Mouse (Mus musculus) stomach, embryonic 14.5 days (tissue): Measurements from ENCODE around the gene Gm37240. TPM values are rescaled to one million over a fixed set of nuclear protein-coding genes. Genes with fewer than 3 reads are reported as not detected.

Experiments used
- ATAC-seq: fragments of 200-750 bp; cut with Nextera tagmentation; 2 replicates; pipeline ENCODE4 v1.8.0; 2017; ENCODE audit warnings: low read depth, moderate TSS enrichment; ENCODE audit not compliant: insufficient number of reproducible peaks, insufficient read depth, low FRiP score
- H3K27ac ChIP-seq: fragments of 300-500 bp; sonication (generic); 2 replicates; pipeline ENCODE4 v1.5.1; 2014; ENCODE audit warnings: mild to moderate bottlenecking, low read length, moderate library complexity, mixed read lengths
- H3K27me3 ChIP-seq: fragments of 300-500 bp; sonication (generic); 2 replicates; pipeline ENCODE4 v1.6.1; 2014; ENCODE audit warnings: low read length, control low read depth, mixed read lengths; ENCODE audit not compliant: control insufficient read depth, insufficient read depth
- H3K36me3 ChIP-seq: fragments of 300-500 bp; sonication (generic); 2 replicates; pipeline ENCODE4 v1.6.1; 2014; ENCODE audit warnings: mild to moderate bottlenecking, control low read depth, low read length, moderate library complexity, mixed read lengths; ENCODE audit not compliant: control insufficient read depth, insufficient read depth
- H3K4me1 ChIP-seq: fragments of 300-500 bp; sonication (generic); 2 replicates; pipeline ENCODE4 v1.6.1; 2014; ENCODE audit warnings: low read length, control low read depth, mixed read lengths; ENCODE audit not compliant: control insufficient read depth, insufficient read depth
- H3K4me2 ChIP-seq: fragments of 300-500 bp; sonication (generic); replicated peaks from 2 replicates; pipeline ENCODE4 v1.6.1; 2014; ENCODE audit warnings: low read depth, low read length, control low read depth
- H3K4me3 ChIP-seq: fragments of 300-500 bp; sonication (generic); 2 replicates; pipeline ENCODE4 v1.5.1; 2014; ENCODE audit warnings: low read depth, low read length, control low read depth
- H3K9ac ChIP-seq: fragments of 300-500 bp; sonication (generic); replicated peaks from 2 replicates; pipeline ENCODE4 v1.6.1; 2014; ENCODE audit warnings: low read depth, mild to moderate bottlenecking, control low read depth, low read length, moderate library complexity, mixed read lengths
- H3K9me3 ChIP-seq: fragments of 300-500 bp; sonication (generic); 2 replicates; pipeline ENCODE4 v1.6.1; 2016; ENCODE audit warnings: low read depth, low read length, control low read depth; ENCODE audit not compliant: control insufficient read depth
- WGBS: fragments of 180-500 bp; shearing (Covaris S2); extraction: QIAGEN DNeasy Blood & Tissue Kit; methylation state at CpG from one replicate; pipeline ENCODE4 v1.1.7; 2014; 5-methylcytosine and 5-hydroxymethylcytosine counted together
- polyA plus RNA-seq: library from polyadenylated mRNA; unstranded; fragments of >200 nt; fragmentation: Nextera tagmentation; extraction: Ambion mirVana; gene quantifications from 2 replicates; pipeline ENCODE4 v1.2.1, GENCODE M21; 2014

Gene Gm37240
- polyA plus RNA-seq, 1 experiment from 2014 or later = 9.6 TPM

DNA sequence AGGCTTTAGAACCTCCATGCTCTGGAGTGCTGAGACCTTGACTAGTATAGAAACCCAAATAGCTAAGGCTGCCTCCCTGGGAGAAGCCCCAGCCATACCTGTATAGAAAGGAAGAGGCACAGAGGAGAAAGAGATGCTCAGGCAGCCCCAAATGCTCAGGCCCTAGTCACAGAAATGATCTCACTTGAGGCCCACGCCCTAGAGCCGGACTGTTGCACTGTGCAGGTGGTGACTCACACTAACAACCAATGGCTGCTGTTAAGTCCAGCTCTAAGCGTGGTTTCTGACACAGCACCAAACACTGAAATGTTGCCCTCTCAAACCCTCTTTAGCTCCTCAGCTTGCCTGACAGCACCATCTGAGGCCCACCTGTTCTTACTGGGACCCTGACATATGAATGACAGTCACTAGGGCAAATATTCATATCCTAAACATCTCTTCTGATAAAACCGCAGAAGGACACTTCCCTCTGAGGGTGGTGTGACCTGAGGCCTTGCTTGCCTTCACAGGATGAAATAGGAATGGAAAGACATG, 171.5 kb downstream of the Gm37240 start:
- ATAC-seq = no peak
- Histone ChIP-seq H3K27ac (no peak overlapping the region), H3K9ac (no peak overlapping the region), H3K4me2 (no peak overlapping the region), H3K36me3 (no peaks in the 10 kb centered on the region), H3K9me3 (no peaks in the 10 kb centered on the region), H3K4me3 (no peak overlapping the region), H3K27me3 (no peaks in the 10 kb centered on the region), H3K4me1 (no peaks in the 10 kb centered on the region)
- whole genome bisulfite sequencing = 78% methylated on average over 4 of the region's 4 CpGs

DNA sequence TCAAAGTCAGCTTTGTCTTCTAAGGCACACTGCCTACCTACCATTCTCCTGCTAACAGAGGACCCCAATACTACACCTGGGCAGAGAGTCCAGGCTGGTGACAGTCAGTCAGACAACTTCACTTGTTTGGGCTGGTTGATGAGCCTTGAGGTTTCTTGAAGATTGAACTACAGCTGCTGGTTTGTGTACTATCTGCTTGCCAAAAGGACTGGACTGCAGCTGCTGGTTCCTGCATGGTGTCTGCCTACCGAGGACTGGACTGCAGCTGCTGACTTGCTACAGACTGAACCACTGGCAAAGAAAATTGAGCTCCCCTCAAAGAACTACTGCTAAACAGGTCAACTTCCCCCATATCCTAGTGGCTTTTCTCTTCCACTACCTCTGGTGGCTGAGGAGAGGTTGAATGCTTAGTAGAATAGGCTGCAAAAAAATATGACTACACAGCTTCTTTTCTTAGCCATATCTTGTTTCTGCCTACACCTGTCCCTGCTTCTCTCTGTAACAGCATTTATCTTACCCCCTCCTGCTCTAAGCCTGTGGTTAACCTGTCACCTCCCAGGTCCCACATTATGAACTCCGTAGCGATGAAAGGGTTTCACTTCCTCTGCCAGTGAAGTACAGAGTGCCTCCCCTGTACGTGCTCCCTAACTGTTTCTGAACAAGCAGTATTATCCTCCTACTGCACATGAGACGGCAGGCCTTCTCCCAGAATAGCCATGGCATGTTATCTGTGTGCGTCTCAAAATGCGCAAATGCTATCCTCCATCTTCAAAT, 173.2 kb downstream of the Gm37240 start:
- Histone ChIP-seq H3K9ac (no peak overlapping the region), H3K4me2 (no peak overlapping the region), H3K4me1 (no peaks in the 10 kb centered on the region), H3K4me3 (no peak overlapping the region), H3K27ac (no peak overlapping the region), H3K36me3 (no peaks in the 10 kb centered on the region), H3K27me3 (no peaks in the 10 kb centered on the region), H3K9me3 (no peaks in the 10 kb centered on the region)
- no peak for ATAC-seq
- 85% methylated on average over 7 of the region's 7 CpGs for WGBS

DNA sequence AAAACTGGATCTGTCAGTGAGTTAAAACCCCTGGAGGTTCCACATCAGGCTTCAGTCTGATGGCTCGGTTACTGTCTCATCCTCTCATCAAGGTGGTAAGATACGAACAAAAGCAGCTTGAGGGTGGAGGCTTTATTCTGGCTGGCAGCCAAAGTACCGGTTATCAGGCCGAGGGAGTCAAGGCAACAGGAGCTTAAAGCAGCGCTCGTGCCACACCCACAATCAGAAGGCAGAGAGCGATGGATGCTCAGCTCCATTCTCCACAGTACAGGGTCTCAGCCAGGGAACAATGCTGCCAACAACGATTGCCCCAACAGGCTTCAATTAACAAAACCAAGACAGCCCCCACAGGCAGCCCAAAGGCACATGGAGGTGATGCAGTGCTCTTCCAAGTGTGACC, 176.6 kb downstream of the Gm37240 start:
- 42% methylated on average over 8 of the region's 8 CpGs for WGBS
- Histone ChIP-seq H3K4me3 (no peak overlapping the region), H3K27me3 (no peaks in the 10 kb centered on the region), H3K4me1 (no peaks in the 10 kb centered on the region), H3K4me2 (no peak overlapping the region), H3K36me3 (no peaks in the 10 kb centered on the region), H3K27ac (no peak overlapping the region), H3K9ac (no peak overlapping the region), H3K9me3 (no peaks in the 10 kb centered on the region)
- ATAC-seq = no peak

DNA sequence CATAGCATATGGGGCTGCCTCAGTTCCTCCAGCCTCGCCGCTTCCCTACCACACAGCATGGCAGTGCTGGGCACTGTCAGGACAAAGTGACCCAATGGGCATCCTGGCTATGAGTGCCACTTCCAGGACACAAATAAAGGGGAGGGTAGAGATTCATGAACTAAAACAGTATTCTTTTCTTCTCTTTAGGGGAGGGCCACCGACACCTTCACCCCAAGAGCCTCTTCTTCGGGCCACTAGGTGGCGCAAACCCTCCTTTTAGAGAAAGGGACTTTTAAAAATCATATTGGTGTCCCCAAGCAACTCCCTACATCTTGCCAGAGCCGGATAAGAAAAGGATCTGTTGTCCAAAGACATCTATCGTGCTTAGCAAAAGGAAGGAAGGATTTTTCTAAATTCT, 179.9 kb downstream of the Gm37240 start:
- H3K4me2 ChIP-seq = no peak overlapping the region

DNA sequence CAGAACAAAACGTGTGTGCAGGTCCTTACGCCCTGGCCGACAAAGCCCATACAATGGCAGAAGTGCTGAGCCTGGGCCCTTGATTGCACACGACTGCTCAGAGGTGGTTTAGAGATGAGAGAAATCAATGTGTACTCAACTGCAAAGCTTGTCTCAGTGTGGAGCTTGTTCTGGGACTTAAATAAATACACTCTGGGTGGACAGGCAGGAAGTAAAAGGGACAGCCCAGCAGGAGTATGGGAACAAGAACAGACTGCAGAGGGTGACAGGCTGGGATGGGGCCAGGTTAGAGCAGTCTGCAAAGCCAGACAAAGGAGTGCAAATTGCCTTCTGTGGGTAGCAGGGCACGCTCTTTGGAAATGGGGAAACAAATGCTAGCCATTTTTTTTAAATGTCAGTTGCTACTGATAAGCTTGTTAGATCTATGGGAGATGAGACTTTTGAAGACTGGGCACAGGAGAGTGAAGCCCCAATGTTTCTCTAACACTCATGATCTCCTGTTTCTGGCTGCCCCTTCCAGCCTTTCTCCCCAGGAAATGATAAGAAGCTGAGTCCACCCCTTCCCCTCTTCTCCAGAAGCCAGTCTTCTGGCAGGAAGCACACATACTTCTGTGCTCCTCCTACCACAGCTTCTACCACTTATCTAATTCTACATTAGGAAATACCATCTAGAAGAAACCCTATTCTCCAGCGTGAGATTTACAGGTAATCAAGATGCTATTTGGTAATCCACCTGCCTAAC, 184.0 kb downstream of the Gm37240 start:
- ATAC-seq = 0 out of 2 replicates have a peak, but pooled peaks have one; percentile 67
- Histone ChIP-seq H3K9ac (no peak overlapping the region), H3K27ac (no peak overlapping the region), H3K27me3 (no peaks in the 10 kb centered on the region), H3K4me1 (no peaks in the 10 kb centered on the region), H3K36me3 (no peaks in the 10 kb centered on the region), H3K9me3 (no peaks in the 10 kb centered on the region), H3K4me2 (no peak overlapping the region), H3K4me3 (no peak overlapping the region)
- WGBS = 48% methylated on average over 6 of the region's 6 CpGs

More for the DNA sequence above, 179.9 kb downstream of the Gm37240 start:
- no peak overlapping the region for H3K4me3 ChIP-seq
- H3K27me3 ChIP-seq = no peaks in the 10 kb centered on the region
- no peak for ATAC-seq
- no peaks in the 10 kb centered on the region for H3K36me3 ChIP-seq
- no peaks in the 10 kb centered on the region for H3K9me3 ChIP-seq
- H3K27ac ChIP-seq = no peak overlapping the region
- WGBS = 38% methylated on average over 7 of the region's 7 CpGs
- no peaks in the 10 kb centered on the region for H3K4me1 ChIP-seq
- H3K9ac ChIP-seq = no peak overlapping the region

DNA sequence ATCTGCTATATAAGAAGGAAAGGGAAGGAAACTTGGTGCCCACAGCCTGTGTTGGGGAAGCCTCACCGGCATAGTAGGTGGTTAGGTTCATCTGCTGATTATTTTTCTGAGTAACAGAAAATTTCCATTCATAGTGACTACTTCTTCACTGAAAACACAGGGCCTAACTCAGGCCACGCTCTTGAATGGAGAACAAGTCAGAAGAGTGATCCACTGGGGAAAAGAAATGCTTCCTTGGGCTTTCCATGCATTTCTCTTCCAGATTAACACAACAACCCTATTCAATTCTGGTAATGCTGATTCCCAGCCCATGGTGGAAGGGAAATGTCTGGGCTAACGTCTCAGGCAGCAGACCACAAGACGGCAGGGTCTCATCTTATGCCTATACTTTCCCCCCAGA, 188.8 kb downstream of the Gm37240 start:
- ATAC-seq = no peak
- 81% methylated on average over 4 of the region's 4 CpGs for WGBS

DNA sequence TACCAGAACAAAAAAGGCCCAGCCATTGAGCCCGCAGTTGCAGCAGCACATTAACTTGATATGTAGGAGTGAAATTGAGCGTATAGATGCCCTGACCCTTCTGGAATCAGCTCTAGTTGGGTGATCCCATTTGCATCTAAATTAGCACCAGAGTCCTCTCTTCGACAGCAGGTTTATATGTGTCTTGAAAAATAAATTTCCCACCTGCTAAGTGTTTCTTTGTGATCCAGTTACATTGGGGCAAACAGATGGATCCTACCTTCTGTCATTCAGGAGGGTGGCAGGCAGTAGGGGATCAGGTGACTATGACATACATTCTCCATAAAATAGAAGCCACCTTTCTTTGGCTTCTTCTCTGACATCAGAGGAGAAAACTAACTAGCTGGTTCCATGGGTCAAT, 192.3 kb downstream of the Gm37240 start:
- 80% methylated on average over 3 of the region's 3 CpGs for WGBS
- no peak overlapping the region for H3K4me2 ChIP-seq
- no peaks in the 10 kb centered on the region for H3K4me1 ChIP-seq
- H3K36me3 ChIP-seq = no peaks in the 10 kb centered on the region
- H3K27me3 ChIP-seq = no peaks in the 10 kb centered on the region
- ATAC-seq = no peak
- no peak overlapping the region for H3K9ac ChIP-seq
- no peak overlapping the region for H3K4me3 ChIP-seq
- H3K9me3 ChIP-seq = no peaks in the 10 kb centered on the region
- H3K27ac ChIP-seq = no peak overlapping the region

More for the DNA sequence above, 188.8 kb downstream of the Gm37240 start:
- H3K9me3 ChIP-seq = no peaks in the 10 kb centered on the region
- H3K36me3 ChIP-seq = no peaks in the 10 kb centered on the region
- H3K4me2 ChIP-seq = no peak overlapping the region
- H3K9ac ChIP-seq = no peak overlapping the region
- no peak overlapping the region for H3K4me3 ChIP-seq
- no peak overlapping the region for H3K27ac ChIP-seq
- H3K4me1 ChIP-seq = no peaks in the 10 kb centered on the region
- H3K27me3 ChIP-seq = no peaks in the 10 kb centered on the region

DNA sequence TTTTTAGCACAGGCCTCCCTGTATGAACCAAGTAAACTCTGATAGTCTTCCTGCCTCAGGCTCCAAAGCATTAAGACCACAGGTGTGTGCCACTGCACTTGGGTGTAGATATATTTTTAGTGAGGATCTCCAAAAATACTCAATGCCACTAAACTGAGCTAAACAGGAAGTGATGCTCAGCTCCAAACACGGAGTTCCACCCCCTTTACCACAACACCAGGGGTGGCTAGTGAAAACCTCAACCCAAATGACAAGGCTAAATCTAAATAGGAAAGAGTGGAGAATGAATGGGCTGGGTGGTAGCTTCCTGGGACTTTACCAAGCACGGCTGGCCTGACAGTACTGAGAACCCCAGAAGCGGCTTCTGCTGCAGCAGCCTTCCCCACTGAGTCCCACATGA, 194.3 kb downstream of the Gm37240 start:
- H3K4me1 ChIP-seq = no peaks in the 10 kb centered on the region
- H3K9me3 ChIP-seq = no peaks in the 10 kb centered on the region
- 64% methylated on average over 3 of the region's 3 CpGs for WGBS
- H3K27ac ChIP-seq = no peak overlapping the region
- H3K27me3 ChIP-seq = no peaks in the 10 kb centered on the region
- ATAC-seq = no peak
- no peak overlapping the region for H3K9ac ChIP-seq
- no peaks in the 10 kb centered on the region for H3K36me3 ChIP-seq
- H3K4me2 ChIP-seq = no peak overlapping the region
- H3K4me3 ChIP-seq = no peak overlapping the region
